Mouse (Mus musculus): ENCODE data around the gene Fyb. TPM values are rescaled to one million over a fixed set of nuclear protein-coding genes. Genes with fewer than 3 reads are reported as not detected.

Gene Fyb
- polyA plus RNA-seq, 1 experiment from 2014 or later: 11.0 TPM

- Histone ChIP-seq H3K27ac (replicated peaks; ENCODE audit: low read depth, low read length) (no peak overlapping the region), H3K36me3 (ENCODE audit: control insufficient read depth, insufficient read depth, low read length) (no peaks in the 10 kb centered on the region), H3K4me1 (ENCODE audit: control insufficient read depth, insufficient read depth, low read length) (no peaks in the 10 kb centered on the region), H3K9me3 (ENCODE audit: control insufficient read depth, low read length) (no peaks in the 10 kb centered on the region), H3K9ac (ENCODE audit: low read depth, low read length) (no peak overlapping the region), H3K27me3 (replicated peaks; ENCODE audit: control insufficient read depth, insufficient read depth, low read length) (no peaks in the 10 kb centered on the region), H3K4me3 (ENCODE audit: low read depth, low read length) (no peak overlapping the region), H3K4me2 (ENCODE audit: low read depth, low read length) (no peak overlapping the region)
- ATAC-seq (ENCODE audit: low read depth): no peak
- no peak for DNase-seq (ENCODE audit: low spot score)
- 87% methylated on average over 5 of the region's 5 CpGs for WGBS
Observed at GRCm38 (mm10) chr15:6567993-6568392, 45.3 kb downstream of the Fyb start.

GRCm38 (mm10) chr15:6568605-6569004 lies 46.0 kb downstream of the Fyb start:
- H3K4me1 ChIP-seq (ENCODE audit: control insufficient read depth, insufficient read depth, low read length): no peaks in the 10 kb centered on the region
- ATAC-seq (ENCODE audit: low read depth) (no peak), DNase-seq (ENCODE audit: low spot score) (no peak)
- no peak overlapping the region for H3K4me3 ChIP-seq (ENCODE audit: low read depth, low read length)
- H3K36me3 ChIP-seq (ENCODE audit: control insufficient read depth, insufficient read depth, low read length): no peaks in the 10 kb centered on the region
- no peak overlapping the region for H3K9ac ChIP-seq (ENCODE audit: low read depth, low read length)
- no peak overlapping the region for H3K4me2 ChIP-seq (ENCODE audit: low read depth, low read length)
- H3K9me3 ChIP-seq (ENCODE audit: control insufficient read depth, low read length): no peaks in the 10 kb centered on the region
- 75% methylated on average over 3 of the region's 3 CpGs for WGBS
- H3K27ac ChIP-seq (replicated peaks; ENCODE audit: low read depth, low read length): no peak overlapping the region
- H3K27me3 ChIP-seq (replicated peaks; ENCODE audit: control insufficient read depth, insufficient read depth, low read length): no peaks in the 10 kb centered on the region

GRCm38 (mm10) chr15:6569074-6569473 lies 46.4 kb downstream of the Fyb start:
- peaks cover 2% of the 10 kb centered on the region for H3K4me1 ChIP-seq (ENCODE audit: control insufficient read depth, insufficient read depth, low read length)
- H3K27ac ChIP-seq (replicated peaks; ENCODE audit: low read depth, low read length): no peak overlapping the region
- H3K4me3 ChIP-seq (ENCODE audit: low read depth, low read length): no peak overlapping the region
- no peaks in the 10 kb centered on the region for H3K9me3 ChIP-seq (ENCODE audit: control insufficient read depth, low read length)
- no peak overlapping the region for H3K4me2 ChIP-seq (ENCODE audit: low read depth, low read length)
- no peak for DNase-seq (ENCODE audit: low spot score)
- no peaks in the 10 kb centered on the region for H3K27me3 ChIP-seq (replicated peaks; ENCODE audit: control insufficient read depth, insufficient read depth, low read length)
- 69% methylated on average over 5 of the region's 5 CpGs for WGBS
- no peak for ATAC-seq (ENCODE audit: low read depth)
- H3K9ac ChIP-seq (ENCODE audit: low read depth, low read length): no peak overlapping the region
- no peaks in the 10 kb centered on the region for H3K36me3 ChIP-seq (ENCODE audit: control insufficient read depth, insufficient read depth, low read length)

GRCm38 (mm10) chr15:6570164-6570861 lies 47.7 kb downstream of the Fyb start:
- DNase-seq (ENCODE audit: low spot score) (no peak), ATAC-seq (ENCODE audit: low read depth) (0 out of 2 replicates have a peak, but pooled peaks have one; percentile 2)
- H3K4me2 ChIP-seq (ENCODE audit: low read depth, low read length): no peak overlapping the region
- no peaks in the 10 kb centered on the region for H3K27me3 ChIP-seq (replicated peaks; ENCODE audit: control insufficient read depth, insufficient read depth, low read length)
- peaks cover 10% of the 10 kb centered on the region for H3K4me1 ChIP-seq (ENCODE audit: control insufficient read depth, insufficient read depth, low read length)
- no peak overlapping the region for H3K4me3 ChIP-seq (ENCODE audit: low read depth, low read length)
- no peak overlapping the region for H3K27ac ChIP-seq (replicated peaks; ENCODE audit: low read depth, low read length)
- no peaks in the 10 kb centered on the region for H3K36me3 ChIP-seq (ENCODE audit: control insufficient read depth, insufficient read depth, low read length)
- H3K9me3 ChIP-seq (ENCODE audit: control insufficient read depth, low read length): no peaks in the 10 kb centered on the region
- no peak overlapping the region for H3K9ac ChIP-seq (ENCODE audit: low read depth, low read length)
- WGBS: 93% methylated on average over 2 of the region's 2 CpGs

- no peak overlapping the region for H3K4me3 ChIP-seq (ENCODE audit: low read depth, low read length)
- H3K9ac ChIP-seq (ENCODE audit: low read depth, low read length): no peak overlapping the region
- ATAC-seq (ENCODE audit: low read depth) (peak; percentile 74; the same call in 1 of the 2 replicates), DNase-seq (ENCODE audit: low spot score) (peak; percentile 60)
- H3K9me3 ChIP-seq (ENCODE audit: control insufficient read depth, low read length): no peaks in the 10 kb centered on the region
- no peak overlapping the region for H3K27ac ChIP-seq (replicated peaks; ENCODE audit: low read depth, low read length)
- WGBS: 4% methylated on average over 7 of the region's 7 CpGs
- H3K27me3 ChIP-seq (replicated peaks; ENCODE audit: control insufficient read depth, insufficient read depth, low read length): no peaks in the 10 kb centered on the region
- peaks cover 10% of the 10 kb centered on the region for H3K4me1 ChIP-seq (ENCODE audit: control insufficient read depth, insufficient read depth, low read length)
- H3K4me2 ChIP-seq (ENCODE audit: low read depth, low read length): no peak overlapping the region
- no peaks in the 10 kb centered on the region for H3K36me3 ChIP-seq (ENCODE audit: control insufficient read depth, insufficient read depth, low read length)
Observed at GRCm38 (mm10) chr15:6570876-6571275, 48.2 kb downstream of the Fyb start.

GRCm38 (mm10) chr15:6574283-6574960 lies 51.8 kb downstream of the Fyb start:
- no peaks in the 10 kb centered on the region for H3K27me3 ChIP-seq (replicated peaks; ENCODE audit: control insufficient read depth, insufficient read depth, low read length)
- DNase-seq (ENCODE audit: low spot score) (peak; percentile 42), ATAC-seq (ENCODE audit: low read depth) (peak; percentile 63; the same call in 1 of the 2 replicates)
- no peaks in the 10 kb centered on the region for H3K9me3 ChIP-seq (ENCODE audit: control insufficient read depth, low read length)
- WGBS: 28% methylated on average over 5 of the region's 5 CpGs
- no peak overlapping the region for H3K4me2 ChIP-seq (ENCODE audit: low read depth, low read length)
- no peak overlapping the region for H3K9ac ChIP-seq (ENCODE audit: low read depth, low read length)
- no peaks in the 10 kb centered on the region for H3K36me3 ChIP-seq (ENCODE audit: control insufficient read depth, insufficient read depth, low read length)
- H3K4me1 ChIP-seq (ENCODE audit: control insufficient read depth, insufficient read depth, low read length): peaks cover 13% of the 10 kb centered on the region
- H3K4me3 ChIP-seq (ENCODE audit: low read depth, low read length): no peak overlapping the region
- H3K27ac ChIP-seq (replicated peaks; ENCODE audit: low read depth, low read length): no peak overlapping the region

- Histone ChIP-seq H3K9me3 (ENCODE audit: control insufficient read depth, low read length) (no peaks in the 10 kb centered on the region), H3K27ac (replicated peaks; ENCODE audit: low read depth, low read length) (no peak overlapping the region), H3K9ac (ENCODE audit: low read depth, low read length) (no peak overlapping the region), H3K36me3 (ENCODE audit: control insufficient read depth, insufficient read depth, low read length) (no peaks in the 10 kb centered on the region), H3K4me3 (ENCODE audit: low read depth, low read length) (no peak overlapping the region), H3K27me3 (replicated peaks; ENCODE audit: control insufficient read depth, insufficient read depth, low read length) (no peaks in the 10 kb centered on the region), H3K4me2 (ENCODE audit: low read depth, low read length) (no peak overlapping the region), H3K4me1 (ENCODE audit: control insufficient read depth, insufficient read depth, low read length) (peaks cover 17% of the 10 kb centered on the region)
- WGBS: 67% methylated on average over 9 of the region's 9 CpGs
- ATAC-seq (ENCODE audit: low read depth) (no peak), DNase-seq (ENCODE audit: low spot score) (no peak)
Observed at GRCm38 (mm10) chr15:6577971-6578370, 55.3 kb downstream of the Fyb start.

GRCm38 (mm10) chr15:6578654-6579053 lies 56.0 kb downstream of the Fyb start:
- Histone ChIP-seq H3K36me3 (ENCODE audit: control insufficient read depth, insufficient read depth, low read length) (no peaks in the 10 kb centered on the region), H3K27ac (replicated peaks; ENCODE audit: low read depth, low read length) (no peak overlapping the region; the same call in 1 of the 2 replicates), H3K4me3 (ENCODE audit: low read depth, low read length) (no peak overlapping the region), H3K9me3 (ENCODE audit: control insufficient read depth, low read length) (no peaks in the 10 kb centered on the region), H3K4me1 (ENCODE audit: control insufficient read depth, insufficient read depth, low read length) (peaks cover 17% of the 10 kb centered on the region), H3K9ac (ENCODE audit: low read depth, low read length) (no peak overlapping the region), H3K4me2 (ENCODE audit: low read depth, low read length) (no peak overlapping the region), H3K27me3 (replicated peaks; ENCODE audit: control insufficient read depth, insufficient read depth, low read length) (no peaks in the 10 kb centered on the region)
- WGBS: 72% methylated on average over 2 of the region's 2 CpGs
- ATAC-seq (ENCODE audit: low read depth) (no peak), DNase-seq (ENCODE audit: low spot score) (no peak)

Measured in embryonic facial prominence, embryonic 14.5 days (tissue).